Mouse (Mus musculus) spleen, adult 2 months (tissue): ENCODE data around the gene Nceh1.

ENCODE experiments used
- CTCF ChIP-seq: fragments of 200-500 bp; IDR thresholded peaks from 2 replicates; pipeline ENCODE4 v1.5.1; 2011; ENCODE audit warnings: mild to moderate bottlenecking, inconsistent platforms; ENCODE audit not compliant: insufficient read depth, insufficient read length, insufficient replicate concordance; ENCODE audit errors: extremely low read depth
- POLR2A ChIP-seq: fragments of 200-500 bp; IDR thresholded peaks from 2 replicates; pipeline ENCODE4 v1.6.1; 2011; ENCODE audit warnings: low read depth, low read length, inconsistent platforms

- TF ChIP-seq CTCF: no peak
- TF ChIP-seq POLR2A: no peak
These were observed 11.1 kb downstream of the Nceh1 start for GRCm38 (mm10) chr3:27193844-27194317.
